22 mouse cellular contexts compared by ENCODE assay signal in genomic region chr3:58536573-58536972, GRCm38 (mm10). TPM values are rescaled to one million over a fixed set of nuclear protein-coding genes. Genes with fewer than 3 reads are reported as not detected.
A peak's percentile ranks its signal among the peaks of the same experiment; 100 is the strongest.
DNase-seq lines count a peak whose midpoint lies in the region; ATAC-seq lines count a peak whose summit lies in the region.
"Had no signal": no experiment of that assay in that cellular context is flagged by ENCODE, and none has a peak within 500 bp of the region (broad histone marks: within the 10 kb centered on the region; RNA-seq: fewer than 3 reads in every experiment).

No protein-coding gene starts in this region.

- peak; percentile 23 for DNase-seq in ES-CJ7 (ENCODE audit: low read depth, low spot score)
- peak; percentile 64 for DNase-seq in R1 (ENCODE audit: low read depth, low spot score)
- DNase-seq in ZHBTc4 (ENCODE audit: low read depth, low spot score) = peak; percentile 47
- DNase-seq in spleen, postnatal 10 days (ENCODE audit: low spot score in 2 of 2) = no peak
- no peak for DNase-seq in heart, postnatal 25 days (ENCODE audit: low spot score)
- DNase-seq: adrenal gland, adult 2 months; adrenal gland, adult 8-10 months; adrenal gland, postnatal 10 days; adrenal gland, postnatal 14 days; adrenal gland, postnatal 25 days; adrenal gland, postnatal 36 days; B cell, adult 2 months; cerebellum, adult 11 months; cerebellum, adult 11-12 months; cerebellum, adult 18-20 months; cerebellum, adult 2 months; cerebellum, adult 8-10 months; cerebellum, adult 9-10 months had no signal

- intact Hi-C loops in heart, postnatal 25 days (cut with DNase I) = no loop called here

- no peak for ATAC-seq in erythroblast, adult 5-6 weeks (replicated peaks; ENCODE audit: low FRiP score, poor library complexity, severe bottlenecking)
- ATAC-seq: activated CD4-positive, CD25-positive, alpha-beta regulatory T cell, adult 4 months; CD4-positive, CD25-positive, alpha-beta regulatory T cell, adult 4 months; Patski had no signal

RNA-seq across cellular contexts. Expression of gene Serp1, which starts 10.9 kb away (rescaled TPM):
- total RNA-seq in heart, postnatal 25 days (2021) = 10 to 100 TPM; 13.0 to 14.3 TPM
- 39.8 and 39.9 TPM in 2 replicates for total RNA-seq in erythroblast, adult 5-6 weeks (2015; ENCODE audit: low replicate concordance)
- total RNA-seq in erythroblast, adult 5-6 weeks (2017; ENCODE audit: low replicate concordance) = 35.8 and 40.0 TPM in 2 replicates

RNA-seq across cellular contexts. Expression of gene Eif2a, which starts 11.0 kb away (rescaled TPM):
- 10 to 100 TPM; 35.4 to 42.4 TPM for total RNA-seq in heart, postnatal 25 days (2021)
- 53.5 and 72.8 TPM in 2 replicates for total RNA-seq in erythroblast, adult 5-6 weeks (2015; ENCODE audit: low replicate concordance)
- 20.9 and 26.5 TPM in 2 replicates for total RNA-seq in erythroblast, adult 5-6 weeks (2017; ENCODE audit: low replicate concordance)

RNA-seq across cellular contexts. Expression of gene Selenot, which starts 39.9 kb away (rescaled TPM):
- 100 to 1,000 TPM; 119 to 125 TPM for total RNA-seq in heart, postnatal 25 days (2021)
- 79.7 and 85.5 TPM in 2 replicates for total RNA-seq in erythroblast, adult 5-6 weeks (2015; ENCODE audit: low replicate concordance)
- 109 and 119 TPM in 2 replicates for total RNA-seq in erythroblast, adult 5-6 weeks (2017; ENCODE audit: low replicate concordance)

Comparison
In these comparisons a context has a peak if more than half of its experiments do, and no peak if none do; other contexts are left out.
1. DNase-seq: peak in ES-CJ7 (single experiment), R1 (single experiment) and ZHBTc4 (single experiment); none in spleen, postnatal 10 days (0 of 2) and heart, postnatal 25 days (single experiment).